ENCODE assay signal across 13 mouse cellular contexts in genomic region chr10:80962585-80962984, GRCm38 (mm10). TPM values are rescaled to one million over a fixed set of nuclear protein-coding genes. Genes with fewer than 3 reads are reported as not detected.
DNase-seq lines count a peak whose midpoint lies in the region; ATAC-seq and TF ChIP-seq lines count a peak whose summit lies in the region.
"Had no signal": no experiment of that assay in that cellular context is flagged by ENCODE, and none has a peak within 500 bp of the region (broad histone marks: within the 10 kb centered on the region; RNA-seq: fewer than 3 reads in every experiment).

No protein-coding gene starts in this region.

- no peaks in the 10 kb centered on the region for H3K27me3 ChIP-seq in kidney, embryonic 15.5 days
- H3K27me3 ChIP-seq in heart, embryonic 14.5 days (ENCODE audit: control insufficient read depth, insufficient read depth, low read length), result no peaks in the 10 kb centered on the region
- no peaks in the 10 kb centered on the region for H3K27me3 ChIP-seq in midbrain, postnatal 0 days (ENCODE audit: insufficient read depth, low read length)

- ATAC-seq in kidney, embryonic 15.5 days (replicated peaks; ENCODE audit: low FRiP score), result no peak
- ATAC-seq in heart, embryonic 14.5 days (ENCODE audit: insufficient number of reproducible peaks, insufficient read depth, low FRiP score, low read depth), result no peak
- ATAC-seq in midbrain, postnatal 0 days (ENCODE audit: low FRiP score), result no peak

- no peak overlapping the region for H3K4me2 ChIP-seq in kidney, embryonic 15.5 days
- no peak overlapping the region for H3K4me2 ChIP-seq in heart, embryonic 14.5 days (ENCODE audit: low read length)
- H3K4me2 ChIP-seq in midbrain, postnatal 0 days (ENCODE audit: low read depth, low read length, poor library complexity, severe bottlenecking), result no peak overlapping the region

- H3K9me3 ChIP-seq in kidney, embryonic 15.5 days (replicated peaks), result no peaks in the 10 kb centered on the region
- H3K9me3 ChIP-seq in heart, embryonic 14.5 days (ENCODE audit: control insufficient read depth, low read length), result no peaks in the 10 kb centered on the region
- no peaks in the 10 kb centered on the region for H3K9me3 ChIP-seq in midbrain, postnatal 0 days (ENCODE audit: low read length)
- H3K9me3 ChIP-seq: G1E had no signal

- H3K4me1 ChIP-seq in kidney, embryonic 15.5 days, result peaks cover 61% of the 10 kb centered on the region
- peaks cover 33 to 56% of the 10 kb centered on the region in 2 experiments for H3K4me1 ChIP-seq in heart, embryonic 14.5 days (ENCODE audit: control insufficient read depth in 2 of 2, insufficient read depth in 2 of 2, low read length in 2 of 2)
- no peaks in the 10 kb centered on the region for H3K4me1 ChIP-seq in midbrain, postnatal 0 days (ENCODE audit: insufficient read depth, low read length)

- DNase-seq in kidney, postnatal 36 days, result no peak
- peak; percentile 55 for DNase-seq in NIH3T3 (ENCODE audit: low read depth)
- peak; percentile 61 for DNase-seq in lung, postnatal 10 days
- no peak for DNase-seq in midbrain, postnatal 0 days (ENCODE audit: low spot score)
- DNase-seq in left cerebral cortex, postnatal 14 days (ENCODE audit: low spot score in 2 of 2), result no peak
- DNase-seq: cerebellum, adult 2 months; gastrocnemius, postnatal 14 days; kidney, adult 18-20 months; thymus, postnatal 14 days had no signal

- H3K4me3 ChIP-seq in kidney, embryonic 15.5 days (replicated peaks), result no peak overlapping the region
- no peak overlapping the region for H3K4me3 ChIP-seq in heart, embryonic 14.5 days (ENCODE audit: control insufficient read depth in 1 of 2, insufficient read depth in 1 of 2, low read depth in 1 of 2, low read length in 2 of 2)
- H3K4me3 ChIP-seq in midbrain, postnatal 0 days (ENCODE audit: low read depth, low read length), result no peak overlapping the region
- H3K4me3 ChIP-seq: erythroblast, embryonic 14.5 days had no signal

- intact Hi-C loops in left cerebral cortex, postnatal 14 days (cut with DNase I), result no loop called here

- H3K36me3 ChIP-seq in kidney, embryonic 15.5 days, result no peaks in the 10 kb centered on the region
- H3K36me3 ChIP-seq in heart, embryonic 14.5 days (ENCODE audit: control insufficient read depth, insufficient read depth, low read length), result no peaks in the 10 kb centered on the region
- no peaks in the 10 kb centered on the region for H3K36me3 ChIP-seq in midbrain, postnatal 0 days (ENCODE audit: insufficient read depth, low read length)
- H3K36me3 ChIP-seq: G1E had no signal

- peak overlapping the region; percentile 84 for H3K27ac ChIP-seq in kidney, embryonic 15.5 days
- peak overlapping the region in 1 of 2 experiments; percentile 84; a peak in 2 of 4 replicates for H3K27ac ChIP-seq in heart, embryonic 14.5 days (replicated peaks in 1 of 2; ENCODE audit: control insufficient read depth in 1 of 2, insufficient read depth in 1 of 2, low read depth in 2 of 2, low read length in 2 of 2)
- H3K27ac ChIP-seq in midbrain, postnatal 0 days (ENCODE audit: low read depth, low read length), result no peak overlapping the region

- TF ChIP-seq CTCF in midbrain, postnatal 0 days (IDR thresholded peaks at IDR 0.05), result no peak

- H3K9ac ChIP-seq in kidney, embryonic 15.5 days, result no peak overlapping the region
- H3K9ac ChIP-seq in heart, embryonic 14.5 days (ENCODE audit: low read length), result peak overlapping the region; percentile 54; the same call in 1 of the 2 replicates
- H3K9ac ChIP-seq in midbrain, postnatal 0 days (replicated peaks; ENCODE audit: low read length, poor library complexity, severe bottlenecking), result no peak overlapping the region

- 82% methylated on average over 5 of the region's 5 CpGs for WGBS in kidney, embryonic 15.5 days
- 87% methylated on average over 5 of the region's 5 CpGs for WGBS in heart, embryonic 14.5 days
- WGBS in midbrain, postnatal 0 days, result 79% methylated on average over 5 of the region's 5 CpGs

RNA-seq across cellular contexts. Expression of gene Gadd45b, which starts 32.7 kb away (rescaled TPM):
- polyA plus RNA-seq in kidney, embryonic 15.5 days (2015; fragmentation: Nextera tagmentation; extraction: Ambion mirVana), result 18.0 and 20.8 TPM in 2 replicates
- 34.5 and 39.8 TPM in 2 replicates for polyA plus RNA-seq in heart, embryonic 14.5 days (2014; fragmentation: Nextera tagmentation; extraction: Ambion mirVana)
- total RNA-seq in midbrain, postnatal 0 days (2014; rRNA removed), result 3.5 and 7.3 TPM in 2 replicates
- 5.0 and 6.4 TPM in 2 replicates for polyA plus RNA-seq in midbrain, postnatal 0 days (2015; fragmentation: Nextera tagmentation; extraction: Ambion mirVana)
- 10 to 100 TPM; 11.9 to 12.5 TPM for total RNA-seq in left cerebral cortex, postnatal 14 days (2021)

RNA-seq across cellular contexts. Expression of gene Lmnb2, which starts 44.5 kb away (rescaled TPM):
- 55.0 and 59.3 TPM in 2 replicates for polyA plus RNA-seq in kidney, embryonic 15.5 days (2015; fragmentation: Nextera tagmentation; extraction: Ambion mirVana)
- 7.3 and 8.1 TPM in 2 replicates for polyA plus RNA-seq in heart, embryonic 14.5 days (2014; fragmentation: Nextera tagmentation; extraction: Ambion mirVana)
- total RNA-seq in midbrain, postnatal 0 days (2014; rRNA removed), result 40.2 and 47.3 TPM in 2 replicates
- 22.6 and 22.7 TPM in 2 replicates for polyA plus RNA-seq in midbrain, postnatal 0 days (2015; fragmentation: Nextera tagmentation; extraction: Ambion mirVana)
- 10 to 100 TPM; 19.7 to 20.1 TPM for total RNA-seq in left cerebral cortex, postnatal 14 days (2021)

RNA-seq across cellular contexts. Expression of gene Gng7, which starts 52.2 kb away (rescaled TPM):
- 5.0 and 5.6 TPM in 2 replicates for polyA plus RNA-seq in kidney, embryonic 15.5 days (2015; fragmentation: Nextera tagmentation; extraction: Ambion mirVana)
- 1.2 and 1.4 TPM in 2 replicates for polyA plus RNA-seq in heart, embryonic 14.5 days (2014; fragmentation: Nextera tagmentation; extraction: Ambion mirVana)
- 27.6 and 40.7 TPM in 2 replicates for total RNA-seq in midbrain, postnatal 0 days (2014; rRNA removed)
- polyA plus RNA-seq in midbrain, postnatal 0 days (2015; fragmentation: Nextera tagmentation; extraction: Ambion mirVana), result 29.5 and 29.9 TPM in 2 replicates
- 100 to 1,000 TPM; 120 to 135 TPM for total RNA-seq in left cerebral cortex, postnatal 14 days (2021)
- polyA plus RNA-seq: erythroblast, embryonic 14.5 days had no signal

Comparison
In these comparisons a context has a peak if more than half of its experiments do, and no peak if none do; other contexts are left out.
1. DNase-seq: peak in NIH3T3 (single experiment) and lung, postnatal 10 days (single experiment); none in kidney, postnatal 36 days (0 of 2), midbrain, postnatal 0 days (single experiment) and left cerebral cortex, postnatal 14 days (0 of 2).